Mouse (Mus musculus): ENCODE results near the gene Pacrg. TPM values are rescaled to one million over a fixed set of nuclear protein-coding genes. Genes with fewer than 3 reads are reported as not detected.
A peak's percentile ranks its signal among the peaks of the same experiment; 100 is the strongest.

Pacrg gene
- total and polyA plus RNA-seq, 3 experiments, result not detected

DNA sequence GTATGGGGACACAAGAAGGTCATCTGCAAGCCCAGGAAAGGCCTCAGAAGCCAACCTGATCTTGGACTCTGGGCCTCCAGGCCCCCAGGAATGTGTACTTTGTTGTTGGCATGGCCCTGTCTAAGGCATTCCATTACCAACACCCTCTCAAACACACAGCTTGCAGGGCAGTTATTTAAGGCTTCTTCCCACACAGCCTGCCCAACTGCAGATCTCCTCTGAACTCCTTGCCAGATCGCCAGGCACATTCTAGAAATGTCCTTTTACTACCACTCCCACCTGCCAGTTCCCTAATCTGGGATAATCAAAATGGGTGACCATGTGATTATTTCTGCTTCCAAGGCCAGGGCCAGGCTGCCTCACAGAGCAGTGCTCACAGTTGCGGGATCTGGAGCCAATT is 338.7 kb downstream of the Pacrg start:
- Histone ChIP-seq H3K9me3 (replicated peaks; ENCODE audit: low read length) (no peaks in the 10 kb centered on the region), H3K36me3 (replicated peaks in 1 of 2; ENCODE audit: control insufficient read depth in 1 of 2, insufficient read depth in 1 of 2, low read length in 1 of 2) (no peaks in the 10 kb centered on the region), H3K27me3 (replicated peaks) (no peaks in the 10 kb centered on the region), H3K4me2 (ENCODE audit: insufficient read depth, low read depth, poor library complexity, severe bottlenecking) (no peak overlapping the region), H3K4me1 (ENCODE audit: control insufficient read depth in 1 of 2, insufficient read depth in 2 of 2) (peaks cover 0 to 13% of the 10 kb centered on the region in 2 experiments; a peak in 2 of 4 replicates), H3K4me3 (replicated peaks in 1 of 3; ENCODE audit: low read depth in 2 of 3, low read length in 2 of 3, poor library complexity in 1 of 3) (no peak overlapping the region), H3K27ac (ENCODE audit: insufficient read depth, low read depth) (no peak overlapping the region), H3K79me2 (replicated peaks; ENCODE audit: control insufficient read depth, extremely low read depth, insufficient read depth, poor library complexity, severe bottlenecking) (no peaks in the 10 kb centered on the region), H3K9ac (ENCODE audit: insufficient read depth, low read depth) (no peak overlapping the region)
- DNase-seq (ENCODE audit: extremely low read depth), result no peak
- dilution Hi-C loops (cut with MboI; ENCODE audit: extremely low pct_ligation_motif_present, extremely low pct_unique_long_range_greater_than_20kb, low sequenced_read_pairs), result no loop called here
- in situ Hi-C loops (cut with MboI; ENCODE audit: low pct_ligation_motif_present, low pct_unique_long_range_greater_than_20kb, low sequenced_read_pairs), result no loop called here
- TF ChIP-seq ZC3H11A (IDR thresholded peaks at IDR 0.05; ENCODE audit: low read depth, low read length) (no peak), JUN (IDR thresholded peaks at IDR 0.05; ENCODE audit: insufficient read depth, low read depth, low read length) (no peak), USF1 (IDR thresholded peaks at IDR 0.05; ENCODE audit: low read depth, low read length) (no peak)

- Histone ChIP-seq H3K36me3 (replicated peaks in 1 of 2; ENCODE audit: control insufficient read depth in 1 of 2, insufficient read depth in 1 of 2, low read length in 1 of 2) (no peaks in the 10 kb centered on the region), H3K27me3 (replicated peaks) (no peaks in the 10 kb centered on the region), H3K4me2 (ENCODE audit: insufficient read depth, low read depth, poor library complexity, severe bottlenecking) (no peak overlapping the region), H3K79me2 (replicated peaks; ENCODE audit: control insufficient read depth, extremely low read depth, insufficient read depth, poor library complexity, severe bottlenecking) (no peaks in the 10 kb centered on the region), H3K4me1 (ENCODE audit: control insufficient read depth in 1 of 2, insufficient read depth in 2 of 2) (peaks cover 0 to 13% of the 10 kb centered on the region in 2 experiments; a peak in 2 of 4 replicates), H3K27ac (ENCODE audit: insufficient read depth, low read depth) (no peak overlapping the region), H3K9me3 (replicated peaks; ENCODE audit: low read length) (no peaks in the 10 kb centered on the region), H3K4me3 (replicated peaks in 1 of 3; ENCODE audit: low read depth in 2 of 3, low read length in 2 of 3, poor library complexity in 1 of 3) (no peak overlapping the region), H3K9ac (ENCODE audit: insufficient read depth, low read depth) (no peak overlapping the region)
- dilution Hi-C loops (cut with MboI; ENCODE audit: extremely low pct_ligation_motif_present, extremely low pct_unique_long_range_greater_than_20kb, low sequenced_read_pairs), result no loop called here
- TF ChIP-seq ZNF384 (IDR thresholded peaks at IDR 0.05; ENCODE audit: low read depth, low read length) (peak; percentile 94), RAD21 (IDR thresholded peaks at IDR 0.05; ENCODE audit: low read depth, low read length) (peak; percentile 54), MAFK (IDR thresholded peaks at IDR 0.05; ENCODE audit: insufficient replicate concordance, low read length) (no peak), JUND (conservative IDR thresholded peaks at IDR 0.05; ENCODE audit: low read depth, low read length) (no peak), SMC3 (IDR thresholded peaks at IDR 0.05; ENCODE audit: low read depth, low read length) (peak; percentile 45), CTCF (conservative IDR thresholded peaks at IDR 0.05 in 1 of 2, IDR thresholded peaks at IDR 0.05 in 1 of 2; ENCODE audit: low read depth in 2 of 2, low read length in 2 of 2) (peak in 1 of 2 experiments; percentile 67; a peak in 3 of 4 replicates), MYC (IDR thresholded peaks at IDR 0.05; ENCODE audit: low read depth, low read length) (no peak)
- DNase-seq (ENCODE audit: extremely low read depth), result peak; percentile 40
- in situ Hi-C loops (cut with MboI; ENCODE audit: low pct_ligation_motif_present, low pct_unique_long_range_greater_than_20kb, low sequenced_read_pairs), result no loop called here
These were observed 339.2 kb downstream of the Pacrg start for GRCm38 (mm10) chr17:10500795-10501432.

DNA sequence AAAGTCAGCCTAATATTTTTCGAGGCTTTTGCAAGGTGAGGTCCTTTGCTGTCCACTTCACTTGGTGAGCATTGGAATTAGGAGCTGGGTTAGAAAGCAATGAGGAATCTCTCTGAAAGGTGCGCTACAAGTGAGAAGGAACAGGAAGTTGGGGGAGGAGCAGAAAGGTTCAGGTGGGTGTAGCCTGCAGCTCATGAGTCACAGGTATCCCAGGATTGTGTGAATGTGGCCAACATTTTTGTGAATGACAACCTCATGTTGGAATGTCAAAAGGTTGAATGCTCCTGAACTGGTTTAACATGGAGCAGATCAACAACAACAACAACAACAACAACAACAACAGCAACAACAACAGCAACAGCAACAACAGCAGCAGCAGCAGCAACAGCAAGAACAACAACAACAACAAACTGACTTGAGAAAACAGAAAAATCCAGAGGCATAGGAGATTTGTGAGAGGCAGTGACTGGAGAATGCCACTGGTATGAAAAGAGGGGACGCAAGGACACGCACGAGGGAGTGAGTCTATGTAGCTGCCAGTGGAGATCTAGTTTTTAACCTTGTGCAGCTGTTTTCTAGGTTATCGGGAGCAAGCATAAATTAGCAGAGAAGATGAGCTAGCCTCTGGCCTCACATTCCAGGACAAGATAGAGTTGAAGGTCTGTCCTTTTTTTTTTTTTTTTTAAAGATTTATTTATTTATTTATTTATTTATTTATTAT is 341.0 kb downstream of the Pacrg start:
- Histone ChIP-seq H3K27me3 (replicated peaks) (no peaks in the 10 kb centered on the region), H3K4me2 (ENCODE audit: insufficient read depth, low read depth, poor library complexity, severe bottlenecking) (no peak overlapping the region), H3K79me2 (replicated peaks; ENCODE audit: control insufficient read depth, extremely low read depth, insufficient read depth, poor library complexity, severe bottlenecking) (no peaks in the 10 kb centered on the region), H3K9ac (ENCODE audit: insufficient read depth, low read depth) (no peak overlapping the region), H3K36me3 (replicated peaks in 1 of 2; ENCODE audit: control insufficient read depth in 1 of 2, insufficient read depth in 1 of 2, low read length in 1 of 2) (no peaks in the 10 kb centered on the region), H3K4me3 (replicated peaks in 1 of 3; ENCODE audit: low read depth in 2 of 3, low read length in 2 of 3, poor library complexity in 1 of 3) (no peak overlapping the region), H3K4me1 (ENCODE audit: control insufficient read depth in 1 of 2, insufficient read depth in 2 of 2) (peaks cover 0 to 13% of the 10 kb centered on the region in 2 experiments; a peak in 2 of 4 replicates), H3K9me3 (replicated peaks; ENCODE audit: low read length) (no peaks in the 10 kb centered on the region), H3K27ac (ENCODE audit: insufficient read depth, low read depth) (no peak overlapping the region)
- in situ Hi-C loops (cut with MboI; ENCODE audit: low pct_ligation_motif_present, low pct_unique_long_range_greater_than_20kb, low sequenced_read_pairs), result no loop called here
- dilution Hi-C loops (cut with MboI; ENCODE audit: extremely low pct_ligation_motif_present, extremely low pct_unique_long_range_greater_than_20kb, low sequenced_read_pairs), result no loop called here
- DNase-seq (ENCODE audit: extremely low read depth), result no peak
- TF ChIP-seq NELFE (IDR thresholded peaks at IDR 0.05; ENCODE audit: low read depth, low read length), result no peak
- no peak for TF ChIP-seq MAZ (IDR thresholded peaks at IDR 0.05; ENCODE audit: low read depth, low read length)
- TF ChIP-seq USF1 (IDR thresholded peaks at IDR 0.05; ENCODE audit: low read depth, low read length), result no peak
- no peak for TF ChIP-seq USF2 (conservative IDR thresholded peaks at IDR 0.05; ENCODE audit: low read depth, low read length)
- no peak for TF ChIP-seq KAT2A (IDR thresholded peaks at IDR 0.05; ENCODE audit: insufficient replicate concordance, low read length)
- TF ChIP-seq POLR2AphosphoS2 (IDR thresholded peaks at IDR 0.05; ENCODE audit: low read depth, low read length), result no peak
- no peak for TF ChIP-seq MYC (IDR thresholded peaks at IDR 0.05; ENCODE audit: low read depth, low read length)
- TF ChIP-seq ELF1 (IDR thresholded peaks at IDR 0.05; ENCODE audit: low read depth, low read length), result no peak
- no peak for TF ChIP-seq ETS1 (conservative IDR thresholded peaks at IDR 0.05; ENCODE audit: low read depth, low read length)
- no peak for TF ChIP-seq HCFC1 (IDR thresholded peaks at IDR 0.05; ENCODE audit: low read depth, low read length)
- TF ChIP-seq ZMIZ1 (IDR thresholded peaks at IDR 0.05; ENCODE audit: low read depth, low read length), result no peak
- TF ChIP-seq EP300 (IDR thresholded peaks at IDR 0.05; ENCODE audit: low read length), result no peak
- TF ChIP-seq BHLHE40 (IDR thresholded peaks at IDR 0.05; ENCODE audit: low read depth, low read length), result no peak
